Mouse (Mus musculus) bone marrow, adult 2 months (tissue): ENCODE results near the gene Pjvk. TPM values are rescaled to one million over a fixed set of nuclear protein-coding genes. Genes with fewer than 3 reads are reported as not detected.

ENCODE experiments used
- H3K27ac ChIP-seq: fragments of 200-500 bp; 2 replicates; pipeline ENCODE4 v1.5.1; 2012; ENCODE audit warnings: low read depth, mild to moderate bottlenecking, control low read depth, inconsistent platforms, low read length; ENCODE audit not compliant: control insufficient read depth, poor library complexity, insufficient read depth
- H3K4me1 ChIP-seq: fragments of 200-500 bp; 2 replicates; pipeline ENCODE4 v1.6.1; 2011; ENCODE audit warnings: low read length; ENCODE audit not compliant: control insufficient read depth, insufficient read depth
- H3K4me3 ChIP-seq: fragments of 200-500 bp; replicated peaks from 2 replicates; pipeline ENCODE3; 2011; ENCODE audit warnings: mild to moderate bottlenecking, low read depth, low read length, control low read depth; ENCODE audit not compliant: control insufficient read depth
- CTCF ChIP-seq: fragments of 200-500 bp; IDR thresholded peaks from 2 replicates; pipeline ENCODE4 v1.5.1; 2011; ENCODE audit warnings: low read length, control low read depth; ENCODE audit not compliant: control insufficient read depth, insufficient read depth
- POLR2A ChIP-seq: fragments of 200-500 bp; IDR thresholded peaks from 2 replicates; pipeline ENCODE4 v1.6.1; 2011; ENCODE audit warnings: low read depth, mild to moderate bottlenecking, control low read depth, low read length, borderline replicate concordance; ENCODE audit not compliant: control insufficient read depth
- WGBS: fragments of 180-500 bp; shearing (Covaris S2); methylation state at CpG from one replicate; pipeline ENCODE4 v1.1.7; 2018; 5-methylcytosine and 5-hydroxymethylcytosine counted together
- polyA plus RNA-seq: library from polyadenylated mRNA; stranded (reverse); fragments of >200 nt; gene quantifications from 2 replicates; pipeline ENCODE4 v1.2.4, GENCODE M21; 2011; ENCODE audit warnings: low replicate concordance; ENCODE audit not compliant: missing spikeins, insufficient read depth, insufficient read length

The Pjvk gene
- polyA plus RNA-seq, 1 experiment: not detected

DNA sequence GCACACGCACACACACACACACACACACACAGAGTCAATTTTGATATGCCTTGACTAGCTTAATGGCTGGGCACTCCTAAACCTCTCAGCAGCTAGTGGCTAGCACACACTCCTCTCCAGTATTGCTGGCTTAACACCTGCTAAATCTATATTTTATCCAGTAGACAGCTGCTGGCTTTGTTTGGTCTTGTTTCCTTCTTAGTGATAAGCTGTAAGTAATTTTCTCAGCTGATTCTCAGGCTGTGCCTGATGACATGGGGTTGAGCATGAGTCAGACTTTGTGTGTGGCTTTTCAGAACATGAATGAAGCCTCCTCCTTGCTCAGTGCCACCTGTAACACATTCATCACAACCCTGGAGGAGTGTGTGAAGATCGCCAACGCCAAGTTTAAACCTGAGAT is 38.7 kb downstream of the Pjvk start:
- 91% methylated on average over 3 of the region's 3 CpGs for WGBS
- no peaks in the 10 kb centered on the region; the same call in 1 of the 2 replicates for H3K4me1 ChIP-seq
- H3K27ac ChIP-seq: no peak overlapping the region
- TF ChIP-seq POLR2A (no peak), CTCF (no peak)
- H3K4me3 ChIP-seq: no peak overlapping the region

DNA sequence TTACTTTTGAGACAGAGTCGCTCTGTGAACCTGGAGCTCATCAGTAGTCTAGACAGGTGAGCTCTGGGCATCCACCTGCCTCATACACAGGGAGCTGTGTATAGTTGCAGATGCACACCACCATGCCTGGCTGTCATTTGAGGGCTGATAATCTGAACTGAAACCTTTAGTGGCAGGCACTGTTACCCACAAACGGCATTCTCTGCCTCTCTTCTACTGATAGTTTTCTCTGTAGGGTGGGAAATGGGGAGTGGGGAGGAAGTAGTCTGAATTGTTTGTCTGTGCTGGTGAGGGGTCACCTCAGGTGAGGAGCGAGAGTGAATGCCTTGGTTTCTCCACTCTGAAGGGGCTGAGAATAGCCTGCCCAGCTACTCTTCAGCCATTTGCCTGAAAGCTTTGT is 39.3 kb downstream of the Pjvk start:
- no peaks in the 10 kb centered on the region; the same call in 1 of the 2 replicates for H3K4me1 ChIP-seq
- H3K27ac ChIP-seq: no peak overlapping the region
- TF ChIP-seq CTCF (no peak), POLR2A (no peak)
- H3K4me3 ChIP-seq: no peak overlapping the region
- WGBS: 70% methylated on average over 3 of the region's 3 CpGs

DNA sequence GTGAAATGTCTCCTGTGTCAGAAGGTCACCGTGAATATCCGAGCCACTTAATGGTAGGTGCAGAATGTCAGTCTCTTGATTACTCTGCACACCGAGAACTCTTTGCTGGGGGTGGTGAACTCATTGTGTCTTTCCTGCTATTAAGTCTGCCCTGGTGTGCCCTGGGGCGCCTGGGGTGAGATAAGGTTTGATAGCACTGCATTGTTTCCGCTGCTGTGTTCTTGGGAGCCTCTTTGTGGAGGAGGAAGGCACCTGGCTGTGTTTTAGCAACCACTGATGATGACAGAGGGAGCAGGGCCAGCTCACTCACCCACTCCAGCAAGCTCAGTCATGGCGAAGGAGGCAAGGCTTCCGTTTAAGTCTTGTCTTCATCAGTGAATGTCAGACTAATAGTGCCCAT is 39.9 kb downstream of the Pjvk start:
- Histone ChIP-seq H3K4me1 (no peaks in the 10 kb centered on the region; the same call in 1 of the 2 replicates), H3K4me3 (no peak overlapping the region), H3K27ac (no peak overlapping the region)
- TF ChIP-seq POLR2A (no peak), CTCF (no peak)
- 69% methylated on average over 7 of the region's 7 CpGs for WGBS

DNA sequence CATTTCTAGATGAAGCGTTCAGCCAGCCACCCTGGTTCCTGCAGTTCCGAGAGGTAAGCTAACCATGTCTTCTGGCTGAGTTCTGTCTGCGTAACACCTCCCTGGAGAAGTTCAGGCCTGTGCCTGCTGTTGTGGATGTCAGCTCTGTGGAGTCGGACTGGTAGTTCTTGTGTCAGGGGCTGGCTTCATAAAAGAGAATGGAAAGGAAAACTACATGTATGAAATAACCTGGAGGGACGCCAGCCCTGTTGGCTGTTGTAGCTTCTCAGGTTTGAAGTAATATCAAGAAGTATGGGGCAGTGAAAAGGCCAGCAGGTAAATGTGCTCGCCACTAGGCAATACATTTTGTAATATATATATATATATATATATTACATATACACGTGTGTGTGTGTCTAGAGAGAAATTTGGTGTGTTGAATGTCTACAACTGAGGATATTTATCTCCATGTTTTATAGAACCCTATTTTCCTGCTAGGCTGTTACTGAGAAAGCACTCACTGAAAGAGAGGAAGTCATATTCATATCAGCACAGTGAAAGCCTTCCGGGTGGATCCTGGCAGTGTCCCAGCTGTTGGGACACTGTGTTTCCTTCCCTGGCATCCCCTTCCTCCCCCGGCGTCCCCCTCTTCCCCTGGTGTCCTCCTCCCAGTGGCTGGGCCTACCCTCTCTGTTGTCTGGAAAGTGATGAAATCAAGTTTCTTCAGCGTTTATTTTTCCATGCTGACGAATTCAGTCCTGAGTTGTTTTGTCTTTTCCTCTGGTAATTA is 42.3 kb downstream of the Pjvk start:
- no peak overlapping the region for H3K4me3 ChIP-seq
- WGBS: 37% methylated on average over 12 of the region's 12 CpGs
- no peak overlapping the region for H3K27ac ChIP-seq
- no peak for TF ChIP-seq CTCF
- no peak for TF ChIP-seq POLR2A
- H3K4me1 ChIP-seq: no peaks in the 10 kb centered on the region; the same call in 1 of the 2 replicates

DNA sequence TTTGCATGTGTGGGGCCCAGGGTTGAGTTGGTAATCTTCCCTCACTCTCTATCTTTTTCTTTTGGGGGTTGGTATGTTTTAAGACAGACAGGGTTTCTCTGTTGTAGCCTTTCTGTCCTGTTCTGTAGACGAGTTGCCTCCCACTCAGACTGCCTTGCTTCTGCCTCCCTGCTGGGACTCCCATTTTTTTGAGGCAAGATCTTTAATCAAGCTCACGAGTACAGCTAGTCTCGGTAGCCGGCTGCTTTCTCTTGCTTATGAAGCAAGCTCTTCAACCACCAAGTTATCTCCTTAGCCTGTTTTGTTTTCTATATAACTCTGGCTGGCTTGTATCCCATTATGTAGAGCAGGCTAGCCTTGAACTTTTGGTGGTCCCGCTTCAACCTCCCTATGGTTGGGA is 45.5 kb downstream of the Pjvk start:
- TF ChIP-seq CTCF: no peak
- TF ChIP-seq POLR2A: no peak
- 82% methylated on average over 5 of the region's 5 CpGs for WGBS
- no peak overlapping the region for H3K27ac ChIP-seq
- no peaks in the 10 kb centered on the region for H3K4me1 ChIP-seq
- H3K4me3 ChIP-seq: no peak overlapping the region

DNA sequence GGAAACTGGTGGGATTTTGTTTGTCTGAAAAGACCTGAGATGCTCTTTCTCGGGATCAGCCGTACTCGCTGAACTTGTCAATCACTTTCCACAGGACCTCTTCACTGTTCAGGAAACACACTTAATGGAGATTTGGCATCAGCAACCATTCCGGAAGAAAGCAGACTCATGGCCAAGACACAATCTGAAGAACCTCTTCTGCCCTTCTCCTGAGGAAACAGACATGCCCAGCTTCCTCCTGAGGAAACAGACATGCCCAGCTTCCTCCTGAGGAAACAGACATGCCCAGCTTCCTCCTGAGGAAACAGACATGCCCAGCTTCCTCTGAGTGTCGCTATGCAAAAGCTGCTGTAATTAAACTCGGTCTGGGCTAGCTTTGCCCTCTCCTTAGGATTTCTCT is 47.0 kb downstream of the Pjvk start:
- TF ChIP-seq POLR2A (no peak), CTCF (no peak)
- Histone ChIP-seq H3K4me3 (no peak overlapping the region), H3K27ac (no peak overlapping the region), H3K4me1 (no peaks in the 10 kb centered on the region)
- 47% methylated on average over 6 of the region's 6 CpGs for whole genome bisulfite sequencing

DNA sequence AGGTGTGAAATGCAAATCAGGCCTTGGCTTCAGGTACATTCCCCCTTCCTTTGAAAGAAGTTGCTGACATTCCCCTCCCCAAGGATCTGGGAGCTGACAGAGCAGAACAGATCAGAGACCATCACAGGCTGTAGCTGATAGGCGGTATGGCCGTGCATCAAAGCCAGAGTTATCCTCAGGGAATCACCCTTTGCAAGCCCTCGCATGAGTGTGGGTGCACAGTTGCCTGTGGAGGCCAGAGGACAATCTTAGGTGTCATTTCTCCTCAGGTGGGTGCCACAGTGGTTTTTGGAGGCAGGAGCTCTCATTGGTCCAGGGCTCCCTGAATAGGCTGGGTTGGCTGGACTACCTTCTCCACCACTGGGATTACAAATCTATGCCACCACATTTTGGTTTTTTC is 53.9 kb downstream of the Pjvk start:
- Histone ChIP-seq H3K4me1 (no peaks in the 10 kb centered on the region), H3K27ac (no peak overlapping the region), H3K4me3 (no peak overlapping the region)
- no peak for TF ChIP-seq POLR2A
- no peak for TF ChIP-seq CTCF
- 91% methylated on average over 3 of the region's 3 CpGs for WGBS

DNA sequence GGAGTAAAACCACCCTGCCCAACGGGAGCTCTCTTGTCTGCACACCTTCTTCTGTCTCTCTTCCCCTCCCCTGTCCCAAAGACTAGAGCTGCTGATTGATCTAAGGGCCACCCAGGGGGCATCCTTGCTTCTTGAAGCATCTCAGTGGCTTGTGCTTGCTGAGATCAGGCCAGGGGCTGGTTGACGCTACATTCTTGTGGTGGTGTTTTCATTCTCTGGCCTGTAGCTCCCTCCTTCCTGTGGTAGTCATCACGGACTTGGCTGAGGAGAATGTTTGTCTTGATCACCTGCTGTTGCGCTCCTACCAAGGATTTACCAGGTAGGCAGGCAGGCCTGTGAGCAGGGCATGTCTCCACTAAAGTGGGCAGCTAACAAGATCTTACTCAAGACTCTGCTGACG is 54.5 kb downstream of the Pjvk start:
- Histone ChIP-seq H3K4me3 (no peak overlapping the region), H3K4me1 (no peaks in the 10 kb centered on the region), H3K27ac (no peak overlapping the region)
- no peak for TF ChIP-seq POLR2A
- TF ChIP-seq CTCF: no peak
- WGBS: 82% methylated on average over 5 of the region's 5 CpGs
